10 mouse cellular contexts compared by ENCODE assay signal in the genomic region with DNA sequence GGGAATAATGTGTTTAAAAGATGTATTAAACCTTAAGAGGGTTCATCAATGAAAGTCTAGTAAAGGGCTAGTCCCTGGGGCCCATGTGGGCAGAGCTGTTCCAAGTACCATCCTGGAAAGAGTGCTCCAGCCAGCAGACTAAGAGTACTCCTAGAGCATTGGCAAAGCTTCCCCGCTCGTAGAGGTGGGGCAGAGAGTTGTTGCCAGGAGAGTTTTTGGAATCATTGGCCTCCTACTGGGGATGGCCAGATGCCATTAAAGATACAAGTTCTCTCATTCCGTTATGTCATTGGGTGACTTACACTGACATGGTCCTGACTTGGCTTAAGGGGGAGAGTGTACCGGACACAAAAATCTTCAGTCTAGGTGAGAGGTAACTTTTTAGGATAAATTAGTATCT. TPM values are rescaled to one million over a fixed set of nuclear protein-coding genes. Genes with fewer than 3 reads are reported as not detected.
DNase-seq lines count a peak whose midpoint lies in the region.
"Had no signal": no experiment of that assay in that cellular context is flagged by ENCODE, and none has a peak within 500 bp of the region (broad histone marks: within the 10 kb centered on the region; RNA-seq: fewer than 3 reads in every experiment).

No protein-coding gene starts in this region.

- DNase-seq in cerebellum, adult 18-20 months: peak; percentile 49 to 50
- no peak for DNase-seq in cerebellum, adult 8-10 months
- peak; percentile 57 for DNase-seq in left cerebral cortex, postnatal 4 days
- DNase-seq in left cerebral cortex, postnatal 10 days (ENCODE audit: extremely low spot score in 1 of 2, low spot score in 2 of 2): no peak
- peak; percentile 54 for DNase-seq in brain, adult 2 months (ENCODE audit: low read depth, low spot score)
- peak; percentile 33 for DNase-seq in heart, postnatal 25 days (ENCODE audit: low spot score)
- no peak for DNase-seq in spleen, postnatal 4 days (ENCODE audit: low spot score in 2 of 2)
- no peak for DNase-seq in right cerebral cortex, postnatal 4 days
- DNase-seq: kidney, postnatal 25 days; thymus, postnatal 36 days had no signal

- intact Hi-C loops in left cerebral cortex, postnatal 4 days (cut with DNase I): no loop called here
- intact Hi-C loops in left cerebral cortex, postnatal 10 days (cut with DNase I): no loop called here
- intact Hi-C loops in heart, postnatal 25 days (cut with DNase I): no loop called here

RNA-seq across cellular contexts. Expression of a gene that starts 1.4 kb away (rescaled TPM):
- total RNA-seq in left cerebral cortex, postnatal 4 days (2021): 100 to 1,000 TPM; 241 to 264 TPM
- total RNA-seq in left cerebral cortex, postnatal 10 days (2021): 100 to 1,000 TPM; 404 to 435 TPM
- total RNA-seq in heart, postnatal 25 days (2021): 1 to 10 TPM; 5.0 to 6.5 TPM

RNA-seq across cellular contexts. Expression of a gene that starts 7.4 kb away (rescaled TPM):
- total RNA-seq in left cerebral cortex, postnatal 4 days (2021): 10 to 100 TPM; 62.0 to 63.6 TPM
- total RNA-seq in left cerebral cortex, postnatal 10 days (2021): 10 to 100 TPM; 45.5 to 47.2 TPM
- total RNA-seq in heart, postnatal 25 days (2021): 10 to 100 TPM; 16.9 to 17.2 TPM

RNA-seq across cellular contexts. Expression of a gene that starts 17.7 kb away (rescaled TPM):
- 1 to 10 TPM; 6.4 to 7.0 TPM for total RNA-seq in left cerebral cortex, postnatal 4 days (2021)
- total RNA-seq in left cerebral cortex, postnatal 10 days (2021): 1 to 10 TPM; 5.3 to 6.7 TPM
- 1 to 10 TPM; 3.2 TPM for total RNA-seq in heart, postnatal 25 days (2021)

RNA-seq across cellular contexts. Expression of a gene that starts 40.0 kb away (rescaled TPM):
- total RNA-seq in left cerebral cortex, postnatal 4 days (2021): 10 to 100 TPM; 18.7 to 24.7 TPM
- 10 to 100 TPM; 19.3 to 22.2 TPM for total RNA-seq in left cerebral cortex, postnatal 10 days (2021)
- 10 to 100 TPM; 19.3 to 22.2 TPM for total RNA-seq in heart, postnatal 25 days (2021)

RNA-seq across cellular contexts. Expression of a gene that starts 40.1 kb away (rescaled TPM):
- 10 to 100 TPM; 21.6 to 26.0 TPM for total RNA-seq in left cerebral cortex, postnatal 4 days (2021)
- 10 to 100 TPM; 13.8 to 16.7 TPM for total RNA-seq in left cerebral cortex, postnatal 10 days (2021)
- total RNA-seq in heart, postnatal 25 days (2021): 1 to 10 TPM; 3.0 to 3.4 TPM

Comparison
In these comparisons a context has a peak if more than half of its experiments do, and no peak if none do; other contexts are left out.
1. DNase-seq: peak in cerebellum, adult 18-20 months (2 of 2), left cerebral cortex, postnatal 4 days (single experiment), brain, adult 2 months (single experiment) and heart, postnatal 25 days (single experiment); none in cerebellum, adult 8-10 months (single experiment), left cerebral cortex, postnatal 10 days (0 of 2), spleen, postnatal 4 days (0 of 2) and right cerebral cortex, postnatal 4 days (single experiment).
2. RNA of a gene that starts 1.4 kb away (total RNA-seq): 404 to 435 TPM in left cerebral cortex, postnatal 10 days and 241 to 264 TPM in left cerebral cortex, postnatal 4 days; 5.0 to 6.5 TPM in heart, postnatal 25 days; every median in the first group is over 10 times any median in the second.